Mouse (Mus musculus): ENCODE results near the gene Cox14. TPM values are rescaled to one million over a fixed set of nuclear protein-coding genes. Genes with fewer than 3 reads are reported as not detected.
"Not testable (repeated sequence)": the region's sequence is repeated elsewhere in the genome, so short reads cannot be mapped to it uniquely, and the experiment has no call there.

Gene Cox14
- polyA plus RNA-seq, 1 experiment = 284 TPM

GRCm38 (mm10) chr15:99700219-99701106, 25.0 kb upstream of the Cox14 start:
- Histone ChIP-seq H3K4me3 (ENCODE audit: control insufficient read depth, insufficient read depth, low read length) (no peak overlapping the region), H3K36me3 (ENCODE audit: control insufficient read depth, insufficient read depth, low read length) (peaks cover 3% of the 10 kb centered on the region; the same call in 1 of the 2 replicates), H3K27ac (ENCODE audit: control insufficient read depth, insufficient read depth, low read length) (no peak overlapping the region), H3K4me1 (replicated peaks; ENCODE audit: control insufficient read depth, insufficient read depth, low read length) (peaks cover 11% of the 10 kb centered on the region), H3K27me3 (ENCODE audit: control insufficient read depth, insufficient read depth, low read length) (no peaks in the 10 kb centered on the region)
- TF ChIP-seq CTCF (IDR thresholded peaks at IDR 0.05; ENCODE audit: borderline replicate concordance, control insufficient read depth, extremely low read depth, insufficient read depth, low read length, poor library complexity) (no peak), POLR2A (IDR thresholded peaks at IDR 0.05; ENCODE audit: control insufficient read depth, extremely low read depth, insufficient read depth, low read length, poor library complexity) (no peak)
- DNase-seq = no peak
- 92% methylated on average over 18 of the region's 18 CpGs for WGBS

GRCm38 (mm10) chr15:99701640-99701998, 23.8 kb upstream of the Cox14 start:
- 42% methylated on average over 16 of the region's 16 CpGs for WGBS
- not testable (repeated sequence) for H3K27ac ChIP-seq (ENCODE audit: control insufficient read depth, insufficient read depth, low read length); H3K27me3 ChIP-seq (ENCODE audit: control insufficient read depth, insufficient read depth, low read length); H3K36me3 ChIP-seq (ENCODE audit: control insufficient read depth, insufficient read depth, low read length); DNase-seq
- peaks cover 11% of the 10 kb centered on the region for H3K4me1 ChIP-seq (replicated peaks; ENCODE audit: control insufficient read depth, insufficient read depth, low read length)
- peak overlapping the region; percentile 68 for H3K4me3 ChIP-seq (ENCODE audit: control insufficient read depth, insufficient read depth, low read length)

GRCm38 (mm10) chr15:99701999-99702900, 23.2 kb upstream of the Cox14 start, which contains the start of gene Smarcd1:
Gene Smarcd1, plus strand, starts transcription at chr15:99702129.
- peak within 1 kb of the TSS; percentile 68 for H3K4me3 ChIP-seq (ENCODE audit: control insufficient read depth, insufficient read depth, low read length)
- peak; percentile 91 for TF ChIP-seq CTCF (IDR thresholded peaks at IDR 0.05; ENCODE audit: borderline replicate concordance, control insufficient read depth, extremely low read depth, insufficient read depth, low read length, poor library complexity)
- TF ChIP-seq POLR2A (IDR thresholded peaks at IDR 0.05; ENCODE audit: control insufficient read depth, extremely low read depth, insufficient read depth, low read length, poor library complexity) = 0 out of 2 replicates have a peak, but pooled peaks have one; percentile 68
- H3K27ac ChIP-seq (ENCODE audit: control insufficient read depth, insufficient read depth, low read length) = peak within 1 kb of the TSS; percentile 11; the same call in 1 of the 2 replicates
- peaks cover 11% of the 10 kb centered on the region for H3K4me1 ChIP-seq (replicated peaks; ENCODE audit: control insufficient read depth, insufficient read depth, low read length)
- H3K36me3 ChIP-seq (ENCODE audit: control insufficient read depth, insufficient read depth, low read length) = peaks cover 12% of the 10 kb centered on the region
- DNase-seq = peak; percentile 94
- 1% methylated on average over 71 of the region's 71 CpGs for WGBS
- H3K27me3 ChIP-seq (ENCODE audit: control insufficient read depth, insufficient read depth, low read length) = no peaks in the 10 kb centered on the region

- no peak overlapping the region for H3K27ac ChIP-seq (ENCODE audit: control insufficient read depth, insufficient read depth, low read length)
- 92% methylated on average over 9 of the region's 9 CpGs for WGBS
- H3K4me3 ChIP-seq (ENCODE audit: control insufficient read depth, insufficient read depth, low read length) = no peak overlapping the region
Observed at GRCm38 (mm10) chr15:99703104-99703503, 22.3 kb upstream of the Cox14 start.

GRCm38 (mm10) chr15:99703676-99704040, 21.8 kb upstream of the Cox14 start:
- WGBS = 93% methylated on average over 5 of the region's 5 CpGs

More at GRCm38 (mm10) chr15:99703104-99703503, 22.3 kb upstream of the Cox14 start:
- TF ChIP-seq CTCF (IDR thresholded peaks at IDR 0.05; ENCODE audit: borderline replicate concordance, control insufficient read depth, extremely low read depth, insufficient read depth, low read length, poor library complexity) (no peak), POLR2A (IDR thresholded peaks at IDR 0.05; ENCODE audit: control insufficient read depth, extremely low read depth, insufficient read depth, low read length, poor library complexity) (no peak)
- peaks cover 11% of the 10 kb centered on the region for H3K4me1 ChIP-seq (replicated peaks; ENCODE audit: control insufficient read depth, insufficient read depth, low read length)
- H3K27me3 ChIP-seq (ENCODE audit: control insufficient read depth, insufficient read depth, low read length) = no peaks in the 10 kb centered on the region
- H3K36me3 ChIP-seq (ENCODE audit: control insufficient read depth, insufficient read depth, low read length) = peaks cover 20% of the 10 kb centered on the region
- no peak for DNase-seq

GRCm38 (mm10) chr15:99704041-99704681, 21.3 kb upstream of the Cox14 start:
- Histone ChIP-seq H3K27me3 (ENCODE audit: control insufficient read depth, insufficient read depth, low read length) (no peaks in the 10 kb centered on the region), H3K4me3 (ENCODE audit: control insufficient read depth, insufficient read depth, low read length) (no peak overlapping the region), H3K4me1 (replicated peaks; ENCODE audit: control insufficient read depth, insufficient read depth, low read length) (peaks cover 11% of the 10 kb centered on the region), H3K36me3 (ENCODE audit: control insufficient read depth, insufficient read depth, low read length) (peaks cover 31% of the 10 kb centered on the region), H3K27ac (ENCODE audit: control insufficient read depth, insufficient read depth, low read length) (no peak overlapping the region)
- TF ChIP-seq POLR2A (IDR thresholded peaks at IDR 0.05; ENCODE audit: control insufficient read depth, extremely low read depth, insufficient read depth, low read length, poor library complexity) (no peak), CTCF (IDR thresholded peaks at IDR 0.05; ENCODE audit: borderline replicate concordance, control insufficient read depth, extremely low read depth, insufficient read depth, low read length, poor library complexity) (no peak)
- WGBS = 94% methylated on average over 23 of the region's 23 CpGs
- no peak for DNase-seq

More at GRCm38 (mm10) chr15:99703676-99704040, 21.8 kb upstream of the Cox14 start:
- Histone ChIP-seq H3K4me3 (ENCODE audit: control insufficient read depth, insufficient read depth, low read length) (no peak overlapping the region), H3K27me3 (ENCODE audit: control insufficient read depth, insufficient read depth, low read length) (no peaks in the 10 kb centered on the region), H3K4me1 (replicated peaks; ENCODE audit: control insufficient read depth, insufficient read depth, low read length) (peaks cover 11% of the 10 kb centered on the region), H3K27ac (ENCODE audit: control insufficient read depth, insufficient read depth, low read length) (no peak overlapping the region), H3K36me3 (ENCODE audit: control insufficient read depth, insufficient read depth, low read length) (peaks cover 26% of the 10 kb centered on the region)
- TF ChIP-seq CTCF (IDR thresholded peaks at IDR 0.05; ENCODE audit: borderline replicate concordance, control insufficient read depth, extremely low read depth, insufficient read depth, low read length, poor library complexity) (no peak), POLR2A (IDR thresholded peaks at IDR 0.05; ENCODE audit: control insufficient read depth, extremely low read depth, insufficient read depth, low read length, poor library complexity) (no peak)
- no peak for DNase-seq

All from thymus, adult 2 months (tissue).